Mouse (Mus musculus) right cerebral cortex, postnatal 36 days (tissue): Measurements from ENCODE around the gene Rfx3.

ENCODE experiments used
- DNase-seq, 2 experiments: peaks; one replicate each; pipeline ENCODE4 v3.0.0; 2022; ENCODE audit warnings: low spot score in 2 of 2, mixed read lengths in 1 of 2

Rfx3 gene

GRCm38 (mm10) chr19:27736571-27736970 lies 274.4 kb downstream of the Rfx3 start:
- no peak for DNase-seq

GRCm38 (mm10) chr19:27718931-27719330 lies 292.0 kb downstream of the Rfx3 start:
- DNase-seq: no peak

GRCm38 (mm10) chr19:27716274-27716673 lies 294.7 kb downstream of the Rfx3 start:
- no peak for DNase-seq
